Mouse (Mus musculus) stomach, embryonic 16.5 days (tissue): ENCODE results near the gene Auts2. TPM values are rescaled to one million over a fixed set of nuclear protein-coding genes. Genes with fewer than 3 reads are reported as not detected.

ENCODE experiments used
- ATAC-seq: fragments of 200-750 bp; cut with Nextera tagmentation; 2 replicates; pipeline ENCODE4 v1.8.0; 2017; ENCODE audit warnings: moderate number of reproducible peaks, moderate TSS enrichment; ENCODE audit not compliant: insufficient read depth, low FRiP score
- H3K27ac ChIP-seq: fragments of 300-500 bp; sonication (generic); 2 replicates; pipeline ENCODE4 v1.5.1; 2014; ENCODE audit warnings: low read length
- H3K27me3 ChIP-seq: fragments of 300-500 bp; sonication (generic); 2 replicates; pipeline ENCODE4 v1.6.1; 2014; ENCODE audit warnings: low read length, control low read depth, mixed read lengths; ENCODE audit not compliant: control insufficient read depth, insufficient read depth
- H3K36me3 ChIP-seq: fragments of 300-500 bp; sonication (generic); 2 replicates; pipeline ENCODE4 v1.6.1; 2014; ENCODE audit warnings: low read length; ENCODE audit not compliant: control insufficient read depth, insufficient read depth
- H3K4me1 ChIP-seq: fragments of 300-500 bp; sonication (generic); 2 replicates; pipeline ENCODE4 v1.6.1; 2014; ENCODE audit warnings: low read length, control low read depth, mixed read lengths; ENCODE audit not compliant: control insufficient read depth, insufficient read depth
- H3K4me2 ChIP-seq: fragments of 300-500 bp; sonication (generic); 2 replicates; pipeline ENCODE4 v1.6.1; 2014; ENCODE audit warnings: low read depth, low read length, mixed read lengths
- H3K4me3 ChIP-seq: fragments of 300-500 bp; sonication (generic); replicated peaks from 2 replicates; pipeline ENCODE4 v1.5.1; 2014; ENCODE audit warnings: mild to moderate bottlenecking, low read length
- H3K9ac ChIP-seq: fragments of 300-500 bp; sonication (generic); 2 replicates; pipeline ENCODE4 v1.6.1; 2014; ENCODE audit warnings: low read length
- H3K9me3 ChIP-seq: fragments of 300-500 bp; sonication (generic); replicated peaks from 2 replicates; pipeline ENCODE4 v1.6.1; 2016; ENCODE audit warnings: low read length, control low read depth; ENCODE audit not compliant: control insufficient read depth
- WGBS: fragments of 180-500 bp; shearing (Covaris S2); extraction: QIAGEN DNeasy Blood & Tissue Kit; methylation state at CpG from one replicate; pipeline ENCODE4 v1.1.7; 2014; 5-methylcytosine and 5-hydroxymethylcytosine counted together
- polyA plus RNA-seq: library from polyadenylated mRNA; unstranded; fragments of >200 nt; fragmentation: Nextera tagmentation; extraction: Ambion mirVana; gene quantifications from 2 replicates; pipeline ENCODE4 v1.2.1, GENCODE M21; 2015

The Auts2 gene
- polyA plus RNA-seq, 1 experiment from 2014 or later: 20.1 TPM

- no peaks in the 10 kb centered on the region for H3K9me3 ChIP-seq
- no peak overlapping the region for H3K27ac ChIP-seq
- no peaks in the 10 kb centered on the region for H3K27me3 ChIP-seq
- H3K4me1 ChIP-seq: no peaks in the 10 kb centered on the region
- H3K36me3 ChIP-seq: no peaks in the 10 kb centered on the region
- ATAC-seq: no peak
- H3K4me2 ChIP-seq: no peak overlapping the region
- 75% methylated on average over 6 of the region's 6 CpGs for WGBS
- H3K4me3 ChIP-seq: no peak overlapping the region
- H3K9ac ChIP-seq: no peak overlapping the region
These were observed 820.4 kb downstream of the Auts2 start for GRCm38 (mm10) chr5:131722791-131723190.

- no peak overlapping the region for H3K27ac ChIP-seq
- 61% methylated on average over 4 of the region's 4 CpGs for WGBS
- H3K4me2 ChIP-seq: no peak overlapping the region
- no peak overlapping the region for H3K4me3 ChIP-seq
- H3K9me3 ChIP-seq: no peaks in the 10 kb centered on the region
- H3K9ac ChIP-seq: no peak overlapping the region
- ATAC-seq: no peak
- H3K36me3 ChIP-seq: no peaks in the 10 kb centered on the region
- no peaks in the 10 kb centered on the region for H3K4me1 ChIP-seq
- no peaks in the 10 kb centered on the region for H3K27me3 ChIP-seq
These were observed 820.8 kb downstream of the Auts2 start for GRCm38 (mm10) chr5:131722361-131722760.

- no peak overlapping the region for H3K4me2 ChIP-seq
- WGBS: 63% methylated on average over 13 of the region's 13 CpGs
- H3K4me3 ChIP-seq: no peak overlapping the region
- H3K27ac ChIP-seq: no peak overlapping the region
- no peaks in the 10 kb centered on the region for H3K36me3 ChIP-seq
- no peak for ATAC-seq
- H3K4me1 ChIP-seq: no peaks in the 10 kb centered on the region
- H3K27me3 ChIP-seq: no peaks in the 10 kb centered on the region
- H3K9ac ChIP-seq: no peak overlapping the region
- no peaks in the 10 kb centered on the region for H3K9me3 ChIP-seq
These were observed 825.1 kb downstream of the Auts2 start for GRCm38 (mm10) chr5:131718013-131718412.

DNA sequence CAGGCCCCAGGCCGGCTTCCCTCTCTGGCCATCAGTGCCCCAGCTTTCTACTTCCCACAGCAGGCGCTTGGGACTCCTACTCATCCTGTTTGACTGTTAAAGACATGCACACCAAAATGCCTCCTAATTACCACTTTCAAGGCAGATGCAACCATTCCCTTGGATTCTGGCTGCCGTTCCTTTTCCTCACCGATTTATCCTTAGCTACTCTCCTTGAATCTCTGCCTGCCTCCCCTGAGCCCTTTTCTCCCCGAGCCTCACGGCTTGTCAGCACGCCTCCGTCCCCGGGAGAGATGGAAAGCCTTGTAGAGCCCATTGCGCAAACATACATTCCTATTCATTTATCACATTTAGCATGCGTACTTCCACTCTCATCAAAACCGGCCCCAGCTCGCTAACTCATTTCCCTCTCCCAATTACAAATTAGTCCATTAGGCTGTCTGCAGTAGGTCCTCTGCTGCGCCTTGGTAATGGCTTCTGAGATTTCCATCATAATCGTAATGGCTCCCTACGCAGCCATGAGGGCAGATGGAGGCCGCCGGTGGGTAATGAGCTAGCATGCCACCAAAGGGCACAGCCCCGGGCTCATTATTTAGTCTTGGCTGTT is 825.7 kb downstream of the Auts2 start:
- no peak for ATAC-seq
- H3K4me1 ChIP-seq: no peaks in the 10 kb centered on the region
- no peak overlapping the region for H3K4me3 ChIP-seq
- H3K36me3 ChIP-seq: no peaks in the 10 kb centered on the region
- no peaks in the 10 kb centered on the region for H3K9me3 ChIP-seq
- no peaks in the 10 kb centered on the region for H3K27me3 ChIP-seq
- no peak overlapping the region for H3K4me2 ChIP-seq
- WGBS: 72% methylated on average over 19 of the region's 19 CpGs
- H3K27ac ChIP-seq: no peak overlapping the region
- H3K9ac ChIP-seq: no peak overlapping the region

- Histone ChIP-seq H3K27ac (no peak overlapping the region), H3K9me3 (no peaks in the 10 kb centered on the region), H3K4me1 (no peaks in the 10 kb centered on the region), H3K9ac (no peak overlapping the region), H3K4me3 (no peak overlapping the region), H3K36me3 (no peaks in the 10 kb centered on the region), H3K27me3 (no peaks in the 10 kb centered on the region), H3K4me2 (no peak overlapping the region)
- ATAC-seq: no peak
- 74% methylated on average over 5 of the region's 5 CpGs for WGBS
These were observed 828.2 kb downstream of the Auts2 start for GRCm38 (mm10) chr5:131714979-131715378.

GRCm38 (mm10) chr5:131712441-131712840 is 830.7 kb downstream of the Auts2 start:
- no peak overlapping the region for H3K4me3 ChIP-seq
- H3K4me1 ChIP-seq: no peaks in the 10 kb centered on the region
- WGBS: 88% methylated on average over 2 of the region's 2 CpGs
- H3K9ac ChIP-seq: no peak overlapping the region
- H3K36me3 ChIP-seq: no peaks in the 10 kb centered on the region
- H3K27me3 ChIP-seq: no peaks in the 10 kb centered on the region
- no peak overlapping the region for H3K27ac ChIP-seq
- no peak overlapping the region for H3K4me2 ChIP-seq
- H3K9me3 ChIP-seq: no peaks in the 10 kb centered on the region
- ATAC-seq: no peak

- H3K9me3 ChIP-seq: no peaks in the 10 kb centered on the region
- H3K4me1 ChIP-seq: no peaks in the 10 kb centered on the region
- H3K4me2 ChIP-seq: no peak overlapping the region
- no peak overlapping the region for H3K27ac ChIP-seq
- no peak overlapping the region for H3K4me3 ChIP-seq
- no peaks in the 10 kb centered on the region for H3K36me3 ChIP-seq
- H3K27me3 ChIP-seq: no peaks in the 10 kb centered on the region
- no peak for ATAC-seq
- H3K9ac ChIP-seq: no peak overlapping the region
- WGBS: 33% methylated on average over 5 of the region's 5 CpGs
These were observed 831.5 kb downstream of the Auts2 start for GRCm38 (mm10) chr5:131711474-131712129.

DNA sequence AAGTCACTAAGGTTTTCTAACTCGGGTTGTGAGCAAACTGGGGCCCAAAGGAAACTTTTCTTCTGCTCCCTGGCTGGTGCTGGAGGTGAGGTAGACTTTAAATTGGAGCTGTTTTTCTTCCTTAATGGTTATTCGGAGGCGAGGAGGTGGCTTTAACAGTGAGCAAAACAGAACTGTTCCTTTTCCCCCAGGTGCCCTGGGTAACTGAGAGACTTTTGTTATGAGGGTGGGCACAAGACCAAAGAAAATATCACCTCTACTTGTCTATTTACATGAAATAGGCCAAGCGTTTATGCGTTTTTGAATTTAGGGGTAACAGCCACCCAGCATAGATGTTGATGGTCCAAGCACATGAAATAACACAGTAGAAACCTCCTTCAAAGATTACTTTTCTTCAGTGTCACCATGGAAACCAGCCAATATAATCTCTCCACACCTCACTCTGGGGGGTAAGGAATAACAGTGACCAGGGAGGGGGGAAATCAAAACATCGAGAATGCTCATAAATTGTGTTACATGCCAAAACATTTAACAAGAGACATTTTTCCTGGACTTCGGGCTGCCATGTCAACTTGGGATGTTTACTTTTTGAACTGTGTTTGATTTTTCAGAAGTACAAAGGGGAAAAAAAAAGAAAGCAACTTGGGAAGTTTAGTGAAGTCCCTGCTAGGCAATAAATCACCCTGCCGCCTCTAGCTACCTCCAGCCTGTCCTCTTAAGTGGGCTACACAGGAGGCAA is 832.2 kb downstream of the Auts2 start:
- no peaks in the 10 kb centered on the region for H3K4me1 ChIP-seq
- no peaks in the 10 kb centered on the region for H3K9me3 ChIP-seq
- H3K27me3 ChIP-seq: no peaks in the 10 kb centered on the region
- H3K9ac ChIP-seq: no peak overlapping the region
- no peak overlapping the region for H3K27ac ChIP-seq
- no peak; the same call in 1 of the 2 replicates for ATAC-seq
- no peak overlapping the region for H3K4me3 ChIP-seq
- no peak overlapping the region for H3K4me2 ChIP-seq
- WGBS: 37% methylated on average over 8 of the region's 8 CpGs
- no peaks in the 10 kb centered on the region for H3K36me3 ChIP-seq

DNA sequence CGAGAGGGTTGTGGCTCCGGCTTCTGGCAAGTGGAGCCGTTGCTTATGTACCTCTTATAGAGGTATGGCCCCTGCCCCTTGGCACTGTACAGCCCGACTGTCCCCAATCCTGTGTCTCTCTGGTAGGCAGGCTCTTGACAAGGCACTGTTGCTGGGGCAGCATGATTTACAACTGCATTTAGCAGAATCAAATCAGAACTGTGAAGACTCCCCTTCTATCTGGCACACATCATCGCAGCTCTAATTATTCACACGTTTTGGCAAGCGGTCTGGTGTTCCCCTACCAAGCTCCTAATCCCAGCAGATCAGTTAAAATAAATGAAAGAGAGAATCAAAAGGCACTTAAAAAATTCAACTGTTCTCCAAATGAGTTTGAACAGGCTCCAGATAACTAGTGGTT is 835.7 kb downstream of the Auts2 start:
- Histone ChIP-seq H3K27me3 (no peaks in the 10 kb centered on the region), H3K4me2 (no peak overlapping the region), H3K36me3 (no peaks in the 10 kb centered on the region), H3K4me1 (no peaks in the 10 kb centered on the region), H3K4me3 (no peak overlapping the region), H3K27ac (no peak overlapping the region), H3K9ac (no peak overlapping the region), H3K9me3 (no peaks in the 10 kb centered on the region)
- WGBS: 78% methylated on average over 7 of the region's 7 CpGs
- no peak for ATAC-seq
